Mouse (Mus musculus): Measurements from ENCODE around the gene Iqcf1.

GRCm38 (mm10) chr9:106476924-106477484 is 22.8 kb upstream of the Iqcf1 start, which contains the start of gene Parp3:
- TF ChIP-seq CTCF (IDR thresholded peaks at IDR 0.05; ENCODE audit: borderline replicate concordance, insufficient read depth, low read depth, low read length) = peak; percentile 97
- 0 out of 2 replicates have a peak, but pooled peaks have one; percentile 36 for TF ChIP-seq POLR2A (IDR thresholded peaks at IDR 0.05; ENCODE audit: borderline replicate concordance, insufficient read depth, low read length)

Measured in cerebellum, adult 2 months (tissue).